Mouse (Mus musculus) spleen, adult 2 months (tissue): ENCODE measurements at regions not wholly inside any gene's neighbourhood (a gene's known extent, or its start where the extent isn't known, plus 50 kb on each side); places are given as distances from the start of the nearest gene placed in this dataset.

ENCODE experiments used
- DNase-seq, 2 experiments: peaks; one replicate each; pipeline versions ENCODE4 v3.0.0 to v3.0.0-alpha.2; 2012 to 2021; ENCODE audit warnings: low spot score in 2 of 2, low read depth in 1 of 2
- H3K27ac ChIP-seq: fragments of 200-500 bp; 2 replicates; pipeline ENCODE4 v1.5.1; 2012; ENCODE audit warnings: low read length, inconsistent platforms; ENCODE audit not compliant: insufficient read depth
- H3K27me3 ChIP-seq: fragments of 200-500 bp; 2 replicates; pipeline ENCODE4 v1.6.1; 2012; ENCODE audit warnings: mild to moderate bottlenecking, moderate library complexity, low read length, inconsistent platforms; ENCODE audit not compliant: control insufficient read depth, insufficient read depth
- H3K36me3 ChIP-seq: fragments of 200-500 bp; 2 replicates; pipeline ENCODE4 v1.6.1; 2012; ENCODE audit warnings: mild to moderate bottlenecking, low read length, inconsistent platforms; ENCODE audit not compliant: control insufficient read depth, insufficient read depth
- H3K4me1 ChIP-seq: fragments of 200-500 bp; 2 replicates; pipeline ENCODE4 v1.6.1; 2011; ENCODE audit warnings: inconsistent platforms; ENCODE audit not compliant: control insufficient read depth, insufficient read depth, insufficient read length
- H3K4me3 ChIP-seq: fragments of 200-500 bp; 2 replicates; pipeline ENCODE4 v1.5.1; 2011; ENCODE audit warnings: mild to moderate bottlenecking, inconsistent platforms; ENCODE audit not compliant: insufficient read depth, insufficient read length; ENCODE audit errors: extremely low read depth
- CTCF ChIP-seq: fragments of 200-500 bp; IDR thresholded peaks from 2 replicates; pipeline ENCODE4 v1.5.1; 2011; ENCODE audit warnings: mild to moderate bottlenecking, inconsistent platforms; ENCODE audit not compliant: insufficient read depth, insufficient read length, insufficient replicate concordance; ENCODE audit errors: extremely low read depth
- POLR2A ChIP-seq: fragments of 200-500 bp; IDR thresholded peaks from 2 replicates; pipeline ENCODE4 v1.6.1; 2011; ENCODE audit warnings: low read depth, low read length, inconsistent platforms
- WGBS: fragments of 180-500 bp; shearing (Covaris S2); methylation state at CpG from one replicate; pipeline ENCODE4 v1.1.7; 2018; 5-methylcytosine and 5-hydroxymethylcytosine counted together

DNA sequence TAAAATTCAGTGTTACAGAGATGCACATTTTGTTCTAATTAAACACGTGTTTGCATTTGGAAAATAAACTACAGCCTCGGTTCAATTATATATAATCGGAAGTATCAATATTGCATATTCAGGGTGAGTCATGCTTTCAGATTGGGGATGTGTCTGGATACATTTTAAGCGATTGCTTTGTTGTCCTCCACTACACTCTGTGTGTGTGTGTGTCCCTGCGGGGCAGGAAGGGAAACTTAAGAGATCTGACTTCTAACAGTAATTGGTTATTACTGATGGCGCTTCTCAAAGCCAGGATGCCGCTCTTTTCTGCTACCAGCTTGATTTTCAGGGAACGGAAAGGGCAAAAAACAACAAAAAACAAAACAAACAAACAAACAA, 409.3 kb downstream of the Rnd3 start:
- Histone ChIP-seq H3K27me3 (no peaks in the 10 kb centered on the region), H3K27ac (no peak overlapping the region), H3K36me3 (no peaks in the 10 kb centered on the region), H3K4me3 (no peak overlapping the region), H3K4me1 (no peaks in the 10 kb centered on the region)
- no peak for DNase-seq
- WGBS = 90% methylated on average over 8 of the region's 8 CpGs
- TF ChIP-seq POLR2A (no peak), CTCF (no peak)

DNA sequence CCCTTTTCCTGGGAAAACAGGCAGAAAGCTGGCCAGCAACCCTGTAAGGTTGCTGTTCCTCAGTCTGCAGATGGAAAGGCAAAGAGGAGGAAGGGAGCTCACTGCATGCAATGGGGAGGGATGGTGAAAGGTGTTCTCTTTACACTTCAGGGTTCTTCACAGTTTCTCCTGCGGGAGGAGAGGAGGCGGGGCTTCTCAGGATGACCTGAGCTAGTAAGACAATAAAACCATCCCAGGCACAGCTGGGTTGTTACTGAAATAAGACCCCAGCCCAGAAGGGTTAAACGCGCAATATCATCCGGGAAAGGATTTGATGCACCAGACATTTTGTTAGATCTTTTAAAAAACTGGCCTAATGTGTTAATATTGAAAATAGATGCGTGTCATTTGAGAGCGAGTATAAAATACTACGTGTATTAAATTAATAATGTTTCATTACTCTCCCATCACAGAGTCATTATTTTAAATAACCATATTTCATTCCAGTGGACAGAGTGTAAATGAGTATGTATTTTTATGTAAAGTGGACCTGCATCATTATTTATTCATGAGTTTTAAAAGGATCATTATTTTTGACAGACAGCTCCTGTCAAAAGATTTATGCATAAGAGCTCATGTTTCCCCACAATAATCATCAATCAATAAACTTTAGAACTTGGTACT, 409.8 kb downstream of the Rnd3 start:
- Histone ChIP-seq H3K4me3 (no peak overlapping the region), H3K4me1 (no peaks in the 10 kb centered on the region), H3K27ac (no peak overlapping the region), H3K36me3 (no peaks in the 10 kb centered on the region), H3K27me3 (no peaks in the 10 kb centered on the region)
- no peak for DNase-seq
- 87% methylated on average over 8 of the region's 8 CpGs for WGBS
- TF ChIP-seq POLR2A (no peak), CTCF (no peak)

- DNase-seq = no peak
- no peaks in the 10 kb centered on the region for H3K36me3 ChIP-seq
- H3K4me1 ChIP-seq = no peaks in the 10 kb centered on the region
- no peaks in the 10 kb centered on the region for H3K27me3 ChIP-seq
- WGBS = 95% methylated on average over 9 of the region's 9 CpGs
- no peak overlapping the region for H3K4me3 ChIP-seq
- no peak overlapping the region for H3K27ac ChIP-seq
- TF ChIP-seq CTCF (no peak), POLR2A (no peak)
Observed at GRCm38 (mm10) chr2:50737706-50738105, 411.2 kb downstream of the Rnd3 start.

GRCm38 (mm10) chr2:50735029-50735428, 413.9 kb downstream of the Rnd3 start:
- H3K27ac ChIP-seq = no peak overlapping the region
- no peaks in the 10 kb centered on the region for H3K36me3 ChIP-seq
- H3K4me1 ChIP-seq = no peaks in the 10 kb centered on the region
- DNase-seq = no peak
- H3K27me3 ChIP-seq = no peaks in the 10 kb centered on the region
- no peak for TF ChIP-seq POLR2A
- no peak for TF ChIP-seq CTCF
- 91% methylated on average over 11 of the region's 11 CpGs for WGBS
- no peak overlapping the region for H3K4me3 ChIP-seq

DNA sequence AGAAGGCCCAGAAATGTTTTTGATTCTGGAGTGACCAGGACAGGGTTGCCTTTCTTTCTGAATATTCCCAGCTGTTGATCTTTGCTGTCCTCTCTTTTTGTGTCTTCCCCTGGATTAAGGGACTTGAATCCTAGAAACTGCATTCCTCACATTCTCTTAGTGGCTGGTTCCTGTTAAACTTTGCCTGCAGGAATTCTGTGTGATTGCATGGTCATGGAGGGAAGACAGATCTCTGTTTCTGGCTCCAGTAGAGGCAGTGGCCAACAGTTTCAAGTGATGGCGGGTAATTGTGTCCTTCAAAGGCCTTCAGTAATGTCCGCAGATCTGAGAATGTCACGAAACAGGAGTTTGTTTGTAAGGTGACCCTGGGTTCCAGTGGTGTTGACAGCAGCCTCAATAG, 410.1 kb upstream of the Mmadhc start:
- no peaks in the 10 kb centered on the region for H3K4me1 ChIP-seq
- TF ChIP-seq POLR2A (no peak), CTCF (no peak)
- H3K27me3 ChIP-seq = no peaks in the 10 kb centered on the region
- no peak for DNase-seq
- H3K4me3 ChIP-seq = no peak overlapping the region
- H3K27ac ChIP-seq = no peak overlapping the region
- WGBS = 88% methylated on average over 3 of the region's 3 CpGs
- no peaks in the 10 kb centered on the region for H3K36me3 ChIP-seq

- no peak for TF ChIP-seq POLR2A
- TF ChIP-seq CTCF = no peak
- Histone ChIP-seq H3K4me3 (no peak overlapping the region), H3K4me1 (no peaks in the 10 kb centered on the region), H3K27me3 (no peaks in the 10 kb centered on the region), H3K36me3 (no peaks in the 10 kb centered on the region), H3K27ac (no peak overlapping the region)
- no peak for DNase-seq
- 71% methylated on average over 3 of the region's 3 CpGs for WGBS
Observed at GRCm38 (mm10) chr2:50704297-50704696, 407.7 kb upstream of the Mmadhc start.

DNA sequence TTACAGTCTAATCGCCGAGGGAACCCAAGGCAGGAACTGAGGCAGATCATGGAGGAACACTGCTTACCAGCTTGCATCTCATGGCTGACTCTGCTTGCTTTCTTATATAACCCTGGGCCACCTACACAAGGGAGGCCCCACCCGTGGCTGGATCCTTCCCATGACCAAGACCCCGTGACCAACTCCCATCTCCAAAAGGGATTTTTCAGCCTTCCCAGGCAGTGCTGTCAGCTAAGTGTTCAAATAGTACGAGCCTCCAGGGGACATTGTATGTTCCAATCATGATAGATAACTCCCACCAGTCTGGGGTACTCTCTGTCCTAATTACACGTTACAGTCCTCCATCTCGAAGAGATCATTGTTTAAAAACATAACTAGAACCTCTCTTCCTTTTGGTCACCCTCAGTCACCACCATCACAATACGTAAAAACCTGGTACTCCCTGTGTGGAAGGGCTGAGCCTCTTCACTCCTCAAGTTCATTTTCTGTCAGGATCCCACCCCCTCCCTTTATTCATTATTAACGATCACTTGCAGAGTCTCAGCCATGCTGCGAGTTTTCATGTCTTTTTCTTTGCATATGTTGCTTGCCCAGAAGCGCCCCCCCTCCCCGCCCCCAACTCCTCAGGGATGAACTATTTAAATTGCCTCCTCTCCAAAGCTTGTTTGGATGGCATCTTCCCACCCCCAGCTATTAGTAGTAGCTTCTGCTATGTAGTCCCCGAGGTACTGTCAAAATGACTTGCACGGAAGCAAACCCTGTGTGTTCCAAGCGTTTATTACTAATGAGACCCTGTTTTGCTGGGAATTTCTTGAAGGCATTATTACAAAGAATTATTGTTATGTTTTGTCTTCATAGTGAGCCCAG, 406.2 kb upstream of the Mmadhc start:
- Histone ChIP-seq H3K27ac (no peak overlapping the region), H3K36me3 (no peaks in the 10 kb centered on the region), H3K4me3 (no peak overlapping the region), H3K27me3 (no peaks in the 10 kb centered on the region), H3K4me1 (no peaks in the 10 kb centered on the region)
- no peak for DNase-seq
- WGBS = 94% methylated on average over 15 of the region's 15 CpGs
- TF ChIP-seq CTCF (no peak), POLR2A (no peak)
